Mouse (Mus musculus): ENCODE measurements at regions not wholly inside any gene's neighbourhood (a gene's known extent, or its start where the extent isn't known, plus 50 kb on each side); places are given as distances from the start of the nearest gene placed in this dataset.
A peak's percentile ranks its signal among the peaks of the same experiment; 100 is the strongest.

GRCm38 (mm10) chr4:84184436-84184835 lies 490.6 kb downstream of the Bnc2 start:
- Histone ChIP-seq H3K9ac (ENCODE audit: low read length) (no peak overlapping the region), H3K36me3 (ENCODE audit: control insufficient read depth, insufficient read depth, low read length) (no peaks in the 10 kb centered on the region), H3K4me3 (ENCODE audit: low read depth, low read length) (no peak overlapping the region), H3K27ac (ENCODE audit: low read depth, low read length) (no peak overlapping the region), H3K27me3 (ENCODE audit: control insufficient read depth, insufficient read depth, low read length) (no peaks in the 10 kb centered on the region), H3K4me1 (ENCODE audit: control insufficient read depth, insufficient read depth, low read length) (no peaks in the 10 kb centered on the region), H3K4me2 (no peak overlapping the region), H3K9me3 (ENCODE audit: control insufficient read depth, low read length) (no peaks in the 10 kb centered on the region)
- DNase-seq (ENCODE audit: low spot score, missing footprints) (no peak), ATAC-seq (ENCODE audit: low FRiP score) (no peak)
- WGBS: 94% methylated on average over 4 of the region's 4 CpGs

GRCm38 (mm10) chr4:84184844-84185243 lies 490.2 kb downstream of the Bnc2 start:
- Histone ChIP-seq H3K27me3 (ENCODE audit: control insufficient read depth, insufficient read depth, low read length) (no peaks in the 10 kb centered on the region), H3K9me3 (ENCODE audit: control insufficient read depth, low read length) (no peaks in the 10 kb centered on the region), H3K4me3 (ENCODE audit: low read depth, low read length) (no peak overlapping the region), H3K4me2 (no peak overlapping the region), H3K27ac (ENCODE audit: low read depth, low read length) (no peak overlapping the region), H3K36me3 (ENCODE audit: control insufficient read depth, insufficient read depth, low read length) (no peaks in the 10 kb centered on the region), H3K4me1 (ENCODE audit: control insufficient read depth, insufficient read depth, low read length) (no peaks in the 10 kb centered on the region), H3K9ac (ENCODE audit: low read length) (no peak overlapping the region)
- 93% methylated on average over 6 of the region's 6 CpGs for WGBS
- DNase-seq (ENCODE audit: low spot score, missing footprints) (no peak), ATAC-seq (ENCODE audit: low FRiP score) (no peak)

- DNase-seq (ENCODE audit: low spot score, missing footprints) (no peak), ATAC-seq (ENCODE audit: low FRiP score) (no peak)
- Histone ChIP-seq H3K27ac (ENCODE audit: low read depth, low read length) (no peak overlapping the region), H3K27me3 (ENCODE audit: control insufficient read depth, insufficient read depth, low read length) (no peaks in the 10 kb centered on the region), H3K4me3 (ENCODE audit: low read depth, low read length) (no peak overlapping the region), H3K4me2 (no peak overlapping the region), H3K9ac (ENCODE audit: low read length) (no peak overlapping the region), H3K4me1 (ENCODE audit: control insufficient read depth, insufficient read depth, low read length) (no peaks in the 10 kb centered on the region), H3K9me3 (ENCODE audit: control insufficient read depth, low read length) (no peaks in the 10 kb centered on the region), H3K36me3 (ENCODE audit: control insufficient read depth, insufficient read depth, low read length) (no peaks in the 10 kb centered on the region)
- 89% methylated on average over 12 of the region's 12 CpGs for WGBS
Measured at GRCm38 (mm10) chr4:84189315-84189714, 485.8 kb downstream of the Bnc2 start.

- WGBS: 85% methylated on average over 2 of the region's 2 CpGs
- no peak overlapping the region for H3K4me3 ChIP-seq (ENCODE audit: low read depth, low read length)
- no peaks in the 10 kb centered on the region for H3K9me3 ChIP-seq (ENCODE audit: control insufficient read depth, low read length)
- H3K27ac ChIP-seq (ENCODE audit: low read depth, low read length): no peak overlapping the region
- no peak overlapping the region for H3K9ac ChIP-seq (ENCODE audit: low read length)
- no peak overlapping the region for H3K4me2 ChIP-seq
- no peak for DNase-seq (ENCODE audit: low spot score, missing footprints)
- no peaks in the 10 kb centered on the region for H3K4me1 ChIP-seq (ENCODE audit: control insufficient read depth, insufficient read depth, low read length)
- H3K27me3 ChIP-seq (ENCODE audit: control insufficient read depth, insufficient read depth, low read length): no peaks in the 10 kb centered on the region
- H3K36me3 ChIP-seq (ENCODE audit: control insufficient read depth, insufficient read depth, low read length): no peaks in the 10 kb centered on the region
- no peak for ATAC-seq (ENCODE audit: low FRiP score)
Measured at GRCm38 (mm10) chr4:84191303-84191702, 483.8 kb downstream of the Bnc2 start.

- DNase-seq (ENCODE audit: low spot score, missing footprints) (no peak), ATAC-seq (ENCODE audit: low FRiP score) (no peak)
- H3K9ac ChIP-seq (ENCODE audit: low read length): no peak overlapping the region
- no peaks in the 10 kb centered on the region for H3K4me1 ChIP-seq (ENCODE audit: control insufficient read depth, insufficient read depth, low read length)
- no peak overlapping the region for H3K4me3 ChIP-seq (ENCODE audit: low read depth, low read length)
- no peaks in the 10 kb centered on the region for H3K27me3 ChIP-seq (ENCODE audit: control insufficient read depth, insufficient read depth, low read length)
- H3K36me3 ChIP-seq (ENCODE audit: control insufficient read depth, insufficient read depth, low read length): no peaks in the 10 kb centered on the region
- no peak overlapping the region for H3K27ac ChIP-seq (ENCODE audit: low read depth, low read length)
- H3K4me2 ChIP-seq: no peak overlapping the region
- WGBS: 60% methylated on average over 2 of the region's 2 CpGs
- no peaks in the 10 kb centered on the region for H3K9me3 ChIP-seq (ENCODE audit: control insufficient read depth, low read length)
Measured at GRCm38 (mm10) chr4:84192301-84192700, 482.8 kb downstream of the Bnc2 start.

GRCm38 (mm10) chr4:84196732-84197131 lies 478.3 kb downstream of the Bnc2 start:
- Histone ChIP-seq H3K9me3 (ENCODE audit: control insufficient read depth, low read length) (no peaks in the 10 kb centered on the region), H3K9ac (ENCODE audit: low read length) (no peak overlapping the region), H3K27me3 (ENCODE audit: control insufficient read depth, insufficient read depth, low read length) (no peaks in the 10 kb centered on the region), H3K27ac (ENCODE audit: low read depth, low read length) (no peak overlapping the region), H3K4me1 (ENCODE audit: control insufficient read depth, insufficient read depth, low read length) (no peaks in the 10 kb centered on the region; the same call in 1 of the 2 replicates), H3K36me3 (ENCODE audit: control insufficient read depth, insufficient read depth, low read length) (no peaks in the 10 kb centered on the region), H3K4me3 (ENCODE audit: low read depth, low read length) (no peak overlapping the region), H3K4me2 (no peak overlapping the region)
- WGBS: 82% methylated on average over 2 of the region's 2 CpGs
- ATAC-seq (ENCODE audit: low FRiP score): no peak
- DNase-seq (ENCODE audit: low spot score, missing footprints): no peak

GRCm38 (mm10) chr4:84198176-84198575 lies 476.9 kb downstream of the Bnc2 start:
- no peak overlapping the region for H3K4me2 ChIP-seq
- peaks cover 5% of the 10 kb centered on the region for H3K4me1 ChIP-seq (ENCODE audit: control insufficient read depth, insufficient read depth, low read length)
- no peak overlapping the region for H3K27ac ChIP-seq (ENCODE audit: low read depth, low read length)
- no peak for ATAC-seq (ENCODE audit: low FRiP score)
- no peak for DNase-seq (ENCODE audit: low spot score, missing footprints)
- H3K36me3 ChIP-seq (ENCODE audit: control insufficient read depth, insufficient read depth, low read length): no peaks in the 10 kb centered on the region
- no peaks in the 10 kb centered on the region for H3K27me3 ChIP-seq (ENCODE audit: control insufficient read depth, insufficient read depth, low read length)
- WGBS: 94% methylated on average over 4 of the region's 4 CpGs
- H3K4me3 ChIP-seq (ENCODE audit: low read depth, low read length): no peak overlapping the region
- H3K9ac ChIP-seq (ENCODE audit: low read length): no peak overlapping the region
- no peaks in the 10 kb centered on the region for H3K9me3 ChIP-seq (ENCODE audit: control insufficient read depth, low read length)

- H3K27me3 ChIP-seq (ENCODE audit: control insufficient read depth, insufficient read depth, low read length): no peaks in the 10 kb centered on the region
- no peak overlapping the region for H3K27ac ChIP-seq (ENCODE audit: low read depth, low read length)
- H3K9me3 ChIP-seq (ENCODE audit: control insufficient read depth, low read length): no peaks in the 10 kb centered on the region
- H3K4me1 ChIP-seq (ENCODE audit: control insufficient read depth, insufficient read depth, low read length): peaks cover 5% of the 10 kb centered on the region
- no peak overlapping the region for H3K9ac ChIP-seq (ENCODE audit: low read length)
- peak; percentile 51; the same call in 1 of the 2 replicates for ATAC-seq (ENCODE audit: low FRiP score)
- no peaks in the 10 kb centered on the region for H3K36me3 ChIP-seq (ENCODE audit: control insufficient read depth, insufficient read depth, low read length)
- WGBS: 48% methylated on average over 9 of the region's 9 CpGs
- no peak overlapping the region for H3K4me3 ChIP-seq (ENCODE audit: low read depth, low read length)
- H3K4me2 ChIP-seq: no peak overlapping the region
- DNase-seq (ENCODE audit: low spot score, missing footprints): no peak
Measured at GRCm38 (mm10) chr4:84199181-84199656, 475.9 kb downstream of the Bnc2 start.

GRCm38 (mm10) chr4:84201001-84201400 lies 474.1 kb downstream of the Bnc2 start:
- H3K27me3 ChIP-seq (ENCODE audit: control insufficient read depth, insufficient read depth, low read length): no peaks in the 10 kb centered on the region
- 50% methylated on average over 3 of the region's 3 CpGs for WGBS
- ATAC-seq (ENCODE audit: low FRiP score) (no peak), DNase-seq (ENCODE audit: low spot score, missing footprints) (no peak)
- no peaks in the 10 kb centered on the region for H3K9me3 ChIP-seq (ENCODE audit: control insufficient read depth, low read length)
- H3K36me3 ChIP-seq (ENCODE audit: control insufficient read depth, insufficient read depth, low read length): no peaks in the 10 kb centered on the region
- H3K4me2 ChIP-seq: no peak overlapping the region
- peaks cover 5% of the 10 kb centered on the region for H3K4me1 ChIP-seq (ENCODE audit: control insufficient read depth, insufficient read depth, low read length)
- H3K9ac ChIP-seq (ENCODE audit: low read length): no peak overlapping the region
- H3K27ac ChIP-seq (ENCODE audit: low read depth, low read length): no peak overlapping the region
- no peak overlapping the region for H3K4me3 ChIP-seq (ENCODE audit: low read depth, low read length)

- Histone ChIP-seq H3K9ac (ENCODE audit: low read length) (no peak overlapping the region), H3K9me3 (ENCODE audit: control insufficient read depth, low read length) (no peaks in the 10 kb centered on the region), H3K36me3 (ENCODE audit: control insufficient read depth, insufficient read depth, low read length) (no peaks in the 10 kb centered on the region), H3K4me3 (ENCODE audit: low read depth, low read length) (no peak overlapping the region), H3K4me2 (no peak overlapping the region), H3K4me1 (ENCODE audit: control insufficient read depth, insufficient read depth, low read length) (peaks cover 5% of the 10 kb centered on the region), H3K27me3 (ENCODE audit: control insufficient read depth, insufficient read depth, low read length) (no peaks in the 10 kb centered on the region), H3K27ac (ENCODE audit: low read depth, low read length) (no peak overlapping the region)
- ATAC-seq (ENCODE audit: low FRiP score) (peak; percentile 66), DNase-seq (ENCODE audit: low spot score, missing footprints) (peak; percentile 83)
- 22% methylated on average over 2 of the region's 2 CpGs for WGBS
Measured at GRCm38 (mm10) chr4:84202231-84202630, 472.8 kb downstream of the Bnc2 start.
